Mouse (Mus musculus): ENCODE measurements around the gene Fgfr2. TPM values are rescaled to one million over a fixed set of nuclear protein-coding genes. Genes with fewer than 3 reads are reported as not detected.

The Fgfr2 gene
- total and polyA plus RNA-seq, 2 experiments from 2014 or later = 12.1 to 32.6 TPM

- WGBS = 95% methylated on average over 14 of the region's 14 CpGs
Observed at GRCm38 (mm10) chr7:132991240-132991900, 131.8 kb downstream of the Fgfr2 start.

GRCm38 (mm10) chr7:132989839-132990238 is 133.3 kb downstream of the Fgfr2 start:
- DNase-seq (ENCODE audit: low spot score) (no peak), ATAC-seq (ENCODE audit: low FRiP score) (no peak)
- no peak overlapping the region for H3K4me2 ChIP-seq (ENCODE audit: low read depth, low read length, poor library complexity, severe bottlenecking)
- no peaks in the 10 kb centered on the region for H3K27me3 ChIP-seq (ENCODE audit: insufficient read depth, low read length)
- 0 out of 2 replicates have a peak, but pooled peaks cover 3% of the 10 kb centered on the region for H3K4me1 ChIP-seq (ENCODE audit: insufficient read depth, low read length)
- no peak overlapping the region for H3K9ac ChIP-seq (replicated peaks; ENCODE audit: low read length, poor library complexity, severe bottlenecking)
- no peak for TF ChIP-seq CTCF (IDR thresholded peaks at IDR 0.05)
- H3K36me3 ChIP-seq (ENCODE audit: insufficient read depth, low read length) = peaks cover 14% of the 10 kb centered on the region
- 93% methylated on average over 5 of the region's 5 CpGs for WGBS
- H3K4me3 ChIP-seq (ENCODE audit: low read depth, low read length) = no peak overlapping the region
- no peak overlapping the region for H3K27ac ChIP-seq (ENCODE audit: low read depth, low read length)
- no peaks in the 10 kb centered on the region for H3K9me3 ChIP-seq (ENCODE audit: low read length)

More at GRCm38 (mm10) chr7:132991240-132991900, 131.8 kb downstream of the Fgfr2 start:
- no peak overlapping the region for H3K4me3 ChIP-seq (ENCODE audit: low read depth, low read length)
- peaks cover 16% of the 10 kb centered on the region for H3K36me3 ChIP-seq (ENCODE audit: insufficient read depth, low read length)
- H3K4me2 ChIP-seq (ENCODE audit: low read depth, low read length, poor library complexity, severe bottlenecking) = no peak overlapping the region
- 0 out of 2 replicates have a peak, but pooled peaks cover 5% of the 10 kb centered on the region for H3K4me1 ChIP-seq (ENCODE audit: insufficient read depth, low read length)
- no peak for TF ChIP-seq CTCF (IDR thresholded peaks at IDR 0.05)
- ATAC-seq (ENCODE audit: low FRiP score) (no peak), DNase-seq (ENCODE audit: low spot score) (no peak)
- no peak overlapping the region for H3K27ac ChIP-seq (ENCODE audit: low read depth, low read length)
- no peaks in the 10 kb centered on the region for H3K9me3 ChIP-seq (ENCODE audit: low read length)
- H3K27me3 ChIP-seq (ENCODE audit: insufficient read depth, low read length) = no peaks in the 10 kb centered on the region
- no peak overlapping the region for H3K9ac ChIP-seq (replicated peaks; ENCODE audit: low read length, poor library complexity, severe bottlenecking)

GRCm38 (mm10) chr7:132982639-132983038 is 140.5 kb downstream of the Fgfr2 start:
- Histone ChIP-seq H3K4me3 (ENCODE audit: low read depth, low read length) (no peak overlapping the region), H3K9ac (replicated peaks; ENCODE audit: low read length, poor library complexity, severe bottlenecking) (no peak overlapping the region), H3K4me2 (ENCODE audit: low read depth, low read length, poor library complexity, severe bottlenecking) (no peak overlapping the region), H3K36me3 (ENCODE audit: insufficient read depth, low read length) (peaks cover 14% of the 10 kb centered on the region; the same call in 1 of the 2 replicates), H3K9me3 (ENCODE audit: low read length) (no peaks in the 10 kb centered on the region), H3K27ac (ENCODE audit: low read depth, low read length) (no peak overlapping the region; the same call in 1 of the 2 replicates), H3K4me1 (ENCODE audit: insufficient read depth, low read length) (no peaks in the 10 kb centered on the region), H3K27me3 (ENCODE audit: insufficient read depth, low read length) (no peaks in the 10 kb centered on the region)
- ATAC-seq (ENCODE audit: low FRiP score) (no peak), DNase-seq (ENCODE audit: low spot score) (no peak)
- TF ChIP-seq CTCF (IDR thresholded peaks at IDR 0.05) = no peak
- 22% methylated on average over 3 of the region's 3 CpGs for WGBS

GRCm38 (mm10) chr7:132977981-132978380 is 145.2 kb downstream of the Fgfr2 start:
- no peak for TF ChIP-seq CTCF (IDR thresholded peaks at IDR 0.05)
- WGBS = 96% methylated on average over 2 of the region's 2 CpGs
- Histone ChIP-seq H3K9me3 (ENCODE audit: low read length) (no peaks in the 10 kb centered on the region), H3K4me2 (ENCODE audit: low read depth, low read length, poor library complexity, severe bottlenecking) (no peak overlapping the region), H3K9ac (replicated peaks; ENCODE audit: low read length, poor library complexity, severe bottlenecking) (no peak overlapping the region), H3K4me3 (ENCODE audit: low read depth, low read length) (no peak overlapping the region), H3K27ac (ENCODE audit: low read depth, low read length) (no peak overlapping the region), H3K27me3 (ENCODE audit: insufficient read depth, low read length) (no peaks in the 10 kb centered on the region), H3K4me1 (ENCODE audit: insufficient read depth, low read length) (no peaks in the 10 kb centered on the region), H3K36me3 (ENCODE audit: insufficient read depth, low read length) (peaks cover 7% of the 10 kb centered on the region; the same call in 1 of the 2 replicates)
- no peak for DNase-seq (ENCODE audit: low spot score)
- ATAC-seq (ENCODE audit: low FRiP score) = no peak

- Histone ChIP-seq H3K9ac (replicated peaks; ENCODE audit: low read length, poor library complexity, severe bottlenecking) (no peak overlapping the region), H3K27ac (ENCODE audit: low read depth, low read length) (no peak overlapping the region), H3K4me3 (ENCODE audit: low read depth, low read length) (no peak overlapping the region), H3K4me1 (ENCODE audit: insufficient read depth, low read length) (no peaks in the 10 kb centered on the region), H3K27me3 (ENCODE audit: insufficient read depth, low read length) (no peaks in the 10 kb centered on the region), H3K36me3 (ENCODE audit: insufficient read depth, low read length) (no peaks in the 10 kb centered on the region), H3K4me2 (ENCODE audit: low read depth, low read length, poor library complexity, severe bottlenecking) (no peak overlapping the region), H3K9me3 (ENCODE audit: low read length) (no peaks in the 10 kb centered on the region)
- WGBS = 62% methylated on average over 2 of the region's 2 CpGs
- ATAC-seq (ENCODE audit: low FRiP score) = no peak
- no peak for DNase-seq (ENCODE audit: low spot score)
- no peak for TF ChIP-seq CTCF (IDR thresholded peaks at IDR 0.05)
Observed at GRCm38 (mm10) chr7:132976079-132976478, 147.1 kb downstream of the Fgfr2 start.

GRCm38 (mm10) chr7:132972079-132972478 is 151.1 kb downstream of the Fgfr2 start:
- H3K4me2 ChIP-seq (ENCODE audit: low read depth, low read length, poor library complexity, severe bottlenecking) = no peak overlapping the region
- H3K9ac ChIP-seq (replicated peaks; ENCODE audit: low read length, poor library complexity, severe bottlenecking) = no peak overlapping the region
- DNase-seq (ENCODE audit: low spot score) = no peak
- 94% methylated on average over 2 of the region's 2 CpGs for WGBS
- no peak for TF ChIP-seq CTCF (IDR thresholded peaks at IDR 0.05)
- ATAC-seq (ENCODE audit: low FRiP score) = no peak
- no peak overlapping the region for H3K27ac ChIP-seq (ENCODE audit: low read depth, low read length)
- H3K27me3 ChIP-seq (ENCODE audit: insufficient read depth, low read length) = no peaks in the 10 kb centered on the region
- H3K4me1 ChIP-seq (ENCODE audit: insufficient read depth, low read length) = no peaks in the 10 kb centered on the region
- no peak overlapping the region for H3K4me3 ChIP-seq (ENCODE audit: low read depth, low read length)
- no peaks in the 10 kb centered on the region for H3K9me3 ChIP-seq (ENCODE audit: low read length)
- peaks cover 4% of the 10 kb centered on the region; the same call in 1 of the 2 replicates for H3K36me3 ChIP-seq (ENCODE audit: insufficient read depth, low read length)

All from midbrain, postnatal 0 days (tissue).